Mouse (Mus musculus): ENCODE measurements at regions not wholly inside any gene's neighbourhood (a gene's known extent, or its start where the extent isn't known, plus 50 kb on each side); places are given as distances from the start of the nearest gene placed in this dataset.

GRCm38 (mm10) chr13:44584151-44584550, 145.1 kb upstream of the Jarid2 start:
- Histone ChIP-seq H3K4me1 (ENCODE audit: control insufficient read depth, insufficient read depth, low read length) (no peaks in the 10 kb centered on the region), H3K27ac (ENCODE audit: insufficient read depth, low read length) (no peak overlapping the region), H3K4me3 (ENCODE audit: insufficient read depth, low read length) (no peak overlapping the region)
- TF ChIP-seq POLR2A (IDR thresholded peaks at IDR 0.05; ENCODE audit: extremely low read depth, insufficient read depth, low read length) (no peak), CTCF (IDR thresholded peaks at IDR 0.05; ENCODE audit: extremely low read depth, insufficient read depth, low read length) (no peak)

GRCm38 (mm10) chr13:44584551-44584950, 144.7 kb upstream of the Jarid2 start:
- Histone ChIP-seq H3K27ac (ENCODE audit: insufficient read depth, low read length) (no peak overlapping the region), H3K4me3 (ENCODE audit: insufficient read depth, low read length) (no peak overlapping the region), H3K4me1 (ENCODE audit: control insufficient read depth, insufficient read depth, low read length) (no peaks in the 10 kb centered on the region)
- no peak for TF ChIP-seq POLR2A (IDR thresholded peaks at IDR 0.05; ENCODE audit: extremely low read depth, insufficient read depth, low read length)
- no peak for TF ChIP-seq CTCF (IDR thresholded peaks at IDR 0.05; ENCODE audit: extremely low read depth, insufficient read depth, low read length)

GRCm38 (mm10) chr13:44587846-44588245, 141.4 kb upstream of the Jarid2 start:
- Histone ChIP-seq H3K4me1 (ENCODE audit: control insufficient read depth, insufficient read depth, low read length) (no peaks in the 10 kb centered on the region), H3K4me3 (ENCODE audit: insufficient read depth, low read length) (no peak overlapping the region), H3K27ac (ENCODE audit: insufficient read depth, low read length) (no peak overlapping the region)
- TF ChIP-seq CTCF (IDR thresholded peaks at IDR 0.05; ENCODE audit: extremely low read depth, insufficient read depth, low read length) (no peak), POLR2A (IDR thresholded peaks at IDR 0.05; ENCODE audit: extremely low read depth, insufficient read depth, low read length) (no peak)

- Histone ChIP-seq H3K4me1 (ENCODE audit: control insufficient read depth, insufficient read depth, low read length) (no peaks in the 10 kb centered on the region), H3K27ac (ENCODE audit: insufficient read depth, low read length) (no peak overlapping the region), H3K4me3 (ENCODE audit: insufficient read depth, low read length) (no peak overlapping the region)
- TF ChIP-seq CTCF (IDR thresholded peaks at IDR 0.05; ENCODE audit: extremely low read depth, insufficient read depth, low read length) = no peak
Measured at GRCm38 (mm10) chr13:44594645-44595044, 134.6 kb upstream of the Jarid2 start.

GRCm38 (mm10) chr13:44597666-44598065, 131.6 kb upstream of the Jarid2 start:
- no peak for TF ChIP-seq CTCF (IDR thresholded peaks at IDR 0.05; ENCODE audit: extremely low read depth, insufficient read depth, low read length)
- no peak for TF ChIP-seq POLR2A (IDR thresholded peaks at IDR 0.05; ENCODE audit: extremely low read depth, insufficient read depth, low read length)
- no peak overlapping the region for H3K27ac ChIP-seq (ENCODE audit: insufficient read depth, low read length)
- H3K4me3 ChIP-seq (ENCODE audit: insufficient read depth, low read length) = no peak overlapping the region
- no peaks in the 10 kb centered on the region for H3K4me1 ChIP-seq (ENCODE audit: control insufficient read depth, insufficient read depth, low read length)

GRCm38 (mm10) chr13:44601024-44601423, 128.2 kb upstream of the Jarid2 start:
- Histone ChIP-seq H3K4me1 (ENCODE audit: control insufficient read depth, insufficient read depth, low read length) (no peaks in the 10 kb centered on the region), H3K4me3 (ENCODE audit: insufficient read depth, low read length) (no peak overlapping the region), H3K27ac (ENCODE audit: insufficient read depth, low read length) (no peak overlapping the region)
- TF ChIP-seq POLR2A (IDR thresholded peaks at IDR 0.05; ENCODE audit: extremely low read depth, insufficient read depth, low read length) (no peak), CTCF (IDR thresholded peaks at IDR 0.05; ENCODE audit: extremely low read depth, insufficient read depth, low read length) (no peak)

GRCm38 (mm10) chr13:44602658-44603057, 126.6 kb upstream of the Jarid2 start:
- Histone ChIP-seq H3K4me3 (ENCODE audit: insufficient read depth, low read length) (no peak overlapping the region), H3K27ac (ENCODE audit: insufficient read depth, low read length) (no peak overlapping the region), H3K4me1 (ENCODE audit: control insufficient read depth, insufficient read depth, low read length) (no peaks in the 10 kb centered on the region)
- no peak for TF ChIP-seq CTCF (IDR thresholded peaks at IDR 0.05; ENCODE audit: extremely low read depth, insufficient read depth, low read length)
- no peak for TF ChIP-seq POLR2A (IDR thresholded peaks at IDR 0.05; ENCODE audit: extremely low read depth, insufficient read depth, low read length)

- H3K4me1 ChIP-seq (ENCODE audit: control insufficient read depth, insufficient read depth, low read length) = no peaks in the 10 kb centered on the region
- H3K27ac ChIP-seq (ENCODE audit: insufficient read depth, low read length) = no peak overlapping the region
- TF ChIP-seq POLR2A (IDR thresholded peaks at IDR 0.05; ENCODE audit: extremely low read depth, insufficient read depth, low read length) (no peak), CTCF (IDR thresholded peaks at IDR 0.05; ENCODE audit: extremely low read depth, insufficient read depth, low read length) (no peak)
- no peak overlapping the region for H3K4me3 ChIP-seq (ENCODE audit: insufficient read depth, low read length)
Measured at GRCm38 (mm10) chr13:44607316-44608285, 121.7 kb upstream of the Jarid2 start.

- TF ChIP-seq POLR2A (IDR thresholded peaks at IDR 0.05; ENCODE audit: extremely low read depth, insufficient read depth, low read length) = no peak
- no peak for TF ChIP-seq CTCF (IDR thresholded peaks at IDR 0.05; ENCODE audit: extremely low read depth, insufficient read depth, low read length)
- Histone ChIP-seq H3K4me1 (ENCODE audit: control insufficient read depth, insufficient read depth, low read length) (no peaks in the 10 kb centered on the region), H3K27ac (ENCODE audit: insufficient read depth, low read length) (no peak overlapping the region), H3K4me3 (ENCODE audit: insufficient read depth, low read length) (no peak overlapping the region)
Measured at GRCm38 (mm10) chr13:44608286-44608675, 121.0 kb upstream of the Jarid2 start.

- H3K27ac ChIP-seq (ENCODE audit: insufficient read depth, low read length) = no peak overlapping the region
- H3K4me3 ChIP-seq (ENCODE audit: insufficient read depth, low read length) = no peak overlapping the region
- H3K4me1 ChIP-seq (ENCODE audit: control insufficient read depth, insufficient read depth, low read length) = no peaks in the 10 kb centered on the region
- TF ChIP-seq POLR2A (IDR thresholded peaks at IDR 0.05; ENCODE audit: extremely low read depth, insufficient read depth, low read length) (no peak), CTCF (IDR thresholded peaks at IDR 0.05; ENCODE audit: extremely low read depth, insufficient read depth, low read length) (no peak)
Measured at GRCm38 (mm10) chr13:44608681-44609335, 120.5 kb upstream of the Jarid2 start.
